Mouse (Mus musculus) thymus, adult 18-20 months (tissue): ENCODE measurements around the gene Shisa8.
"Not testable (repeated sequence)": the region's sequence is repeated elsewhere in the genome, so short reads cannot be mapped to it uniquely, and the experiment has no call there.

ENCODE experiments used
- DNase-seq, 2 experiments: peaks; one replicate each; pipeline ENCODE4 v3.0.0; 2022; ENCODE audit warnings: mixed read lengths in 2 of 2

Shisa8 gene

DNA sequence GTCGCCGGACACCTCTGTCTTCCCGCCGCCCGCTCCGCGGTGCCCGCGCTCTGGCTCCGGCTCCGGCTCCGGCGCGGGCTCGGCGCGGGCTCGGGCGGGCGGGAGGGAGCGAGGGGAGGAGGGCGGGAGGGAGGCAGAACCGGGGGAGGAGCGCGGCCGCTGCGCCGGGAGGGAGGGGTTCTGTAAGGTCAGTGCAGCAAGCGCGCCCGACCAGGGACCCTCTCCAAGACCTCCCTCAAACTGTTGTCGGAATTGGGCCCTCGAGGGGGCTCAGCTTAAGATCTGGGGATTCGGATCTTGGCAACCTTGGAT is at the start of gene Shisa8:
TSS of gene Shisa8 (minus strand) at position 64 of the 312 bp plus-strand sequence.
- no peak for DNase-seq

DNA sequence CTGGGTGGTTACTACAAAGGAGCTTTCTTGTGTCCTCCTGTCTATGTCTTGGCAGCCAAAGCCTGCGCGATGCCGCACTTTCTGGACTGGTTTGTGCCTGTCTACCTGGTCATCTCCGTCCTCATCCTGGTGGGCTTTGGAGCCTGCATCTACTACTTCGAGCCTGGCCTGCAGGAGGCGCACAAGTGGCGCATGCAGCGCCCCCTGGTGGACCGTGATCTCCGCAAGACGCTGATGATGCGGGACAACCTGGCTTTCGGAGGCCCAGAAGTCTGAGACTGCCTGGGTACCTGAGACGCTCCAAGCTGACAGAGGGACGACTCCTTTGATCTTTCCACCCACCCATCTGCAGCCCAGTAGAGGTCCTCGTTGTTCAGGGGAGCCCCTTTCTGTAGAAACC is 46.9 kb upstream of the Shisa8 start:
- peak; percentile 43 to 44 for DNase-seq

DNA sequence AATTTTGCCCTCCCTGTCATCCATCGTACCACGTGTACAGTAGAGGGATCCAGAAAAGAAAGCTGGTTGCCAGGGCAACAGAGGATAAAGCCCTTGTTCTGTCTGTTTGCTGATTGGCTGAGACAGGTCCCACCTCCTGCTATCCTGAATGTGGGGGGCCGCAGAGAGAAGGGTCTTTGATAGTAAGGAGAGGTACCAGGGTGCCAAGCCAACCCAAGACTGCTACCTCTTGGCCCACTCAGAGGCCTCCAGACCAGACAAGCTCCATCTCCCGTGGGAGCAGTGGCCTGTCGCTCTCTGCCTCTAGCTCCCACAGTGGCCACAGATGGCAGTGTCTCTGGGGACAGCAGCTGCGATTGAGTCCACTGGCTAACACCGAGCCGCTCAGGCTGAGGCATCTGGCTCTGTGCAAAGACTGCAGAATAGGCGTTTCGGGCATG is 43.3 kb upstream of the Shisa8 start:
- DNase-seq: no peak

DNA sequence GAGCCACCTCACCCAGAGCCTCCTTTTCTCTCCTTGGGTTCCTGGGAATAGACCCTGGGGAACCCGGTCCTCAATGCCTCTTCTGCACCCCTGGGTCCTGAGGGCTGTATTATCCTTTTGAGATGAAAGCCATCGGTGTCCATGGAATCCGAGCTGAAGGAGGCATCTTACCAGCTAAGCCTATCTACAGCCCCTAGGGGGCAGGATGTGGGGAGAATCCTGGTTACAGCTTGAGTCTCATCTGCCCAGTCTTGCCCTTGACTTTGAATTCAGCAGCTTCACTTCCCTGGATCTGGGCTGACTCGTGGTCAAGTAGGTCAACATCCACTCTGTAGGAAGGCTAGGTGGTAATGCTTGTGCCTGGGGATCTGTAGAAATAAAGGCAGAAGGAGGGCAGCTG is 42.6 kb upstream of the Shisa8 start:
- DNase-seq: no peak

DNA sequence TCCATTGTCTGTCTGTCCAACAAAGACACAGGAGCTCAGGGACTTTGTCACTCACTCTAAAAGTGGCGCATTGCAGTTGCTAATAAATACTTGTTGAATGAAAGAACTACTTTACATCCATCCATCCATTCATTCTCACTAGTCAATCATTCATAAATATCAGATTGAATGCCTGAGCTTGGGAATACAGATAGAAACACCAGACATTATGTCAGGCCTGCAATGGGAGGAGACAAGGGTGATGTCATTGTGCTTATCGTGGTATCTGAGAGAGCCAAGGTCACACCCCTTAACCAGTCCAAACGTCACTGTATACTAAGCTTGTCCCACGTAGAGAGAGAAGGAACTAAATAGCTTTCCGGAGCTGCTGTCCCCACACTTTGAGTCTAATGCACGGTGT is 39.5 kb upstream of the Shisa8 start, which contains the start of gene 1500009C09Rik:
TSS of gene 1500009C09Rik (plus strand) at position 301 of the 400 bp plus-strand sequence.
- no peak for DNase-seq

DNA sequence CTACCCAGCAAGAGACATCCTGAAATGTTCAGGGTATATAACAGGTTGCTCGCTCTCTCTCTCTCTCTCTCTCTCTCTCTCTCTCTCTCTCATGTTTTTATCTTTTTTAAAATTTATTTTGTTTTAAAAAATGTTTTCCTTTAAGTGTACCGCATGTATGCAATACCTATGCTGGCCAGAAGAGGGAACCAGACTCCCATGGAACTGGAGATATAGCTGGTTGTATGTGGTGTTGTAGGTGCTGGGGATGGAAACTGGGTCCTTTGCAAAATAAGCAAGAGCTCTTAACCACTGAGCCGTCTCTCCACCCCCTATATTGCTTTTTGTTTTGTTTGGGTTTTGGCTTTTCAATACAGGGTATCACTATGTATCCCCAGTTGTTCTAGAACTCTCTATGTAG is 39.0 kb upstream of the Shisa8 start:
- DNase-seq: no peak

DNA sequence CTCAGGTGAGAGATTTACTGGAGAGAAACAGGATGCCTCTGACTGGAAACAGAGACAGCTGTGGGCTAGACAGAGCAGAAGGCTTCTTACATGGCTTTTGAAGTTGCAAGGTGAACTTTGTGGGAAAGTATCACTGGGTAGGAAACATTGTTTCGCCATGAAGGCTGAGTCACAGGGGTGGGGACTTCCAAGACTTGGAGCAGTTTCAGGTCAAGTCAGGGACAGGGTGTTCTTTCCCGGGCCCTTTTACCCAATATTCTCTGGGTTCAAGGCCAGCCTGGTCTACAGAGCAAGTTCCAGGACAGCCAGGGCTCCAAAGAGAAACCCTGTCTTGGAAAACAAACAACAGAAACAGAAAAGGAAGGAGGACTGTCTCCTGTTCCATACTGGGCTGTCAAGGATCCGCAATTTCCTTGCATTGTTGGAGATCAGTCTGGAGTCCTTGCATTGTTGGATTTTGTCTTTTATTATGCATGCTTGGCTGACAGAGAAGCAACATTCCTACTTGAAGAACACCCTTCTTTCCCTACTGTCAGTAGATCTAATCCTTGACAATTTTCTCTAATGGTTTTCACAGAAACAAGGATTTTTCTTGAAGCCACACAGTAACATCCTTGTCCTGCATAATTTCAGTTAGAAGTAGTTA is 34.6 kb upstream of the Shisa8 start:
- DNase-seq: no peak

DNA sequence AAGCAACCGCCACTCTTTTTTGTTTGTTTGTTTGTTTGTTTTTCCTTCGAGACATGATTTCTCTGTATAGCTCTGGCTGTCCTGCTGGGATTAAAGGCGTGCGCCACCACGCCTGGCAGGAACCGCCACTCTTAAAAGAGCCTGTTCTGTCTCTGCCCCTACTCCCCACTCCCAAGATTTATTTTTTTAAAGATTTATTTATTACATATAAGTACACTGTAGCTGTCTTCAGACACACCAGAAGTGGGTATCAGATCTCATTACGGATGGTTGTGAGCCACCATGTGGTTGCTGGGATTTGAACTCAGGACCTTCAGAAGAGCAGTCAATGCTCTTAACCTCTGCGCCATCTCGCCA is 32.2 kb upstream of the Shisa8 start:
- DNase-seq: not testable (repeated sequence)

DNA sequence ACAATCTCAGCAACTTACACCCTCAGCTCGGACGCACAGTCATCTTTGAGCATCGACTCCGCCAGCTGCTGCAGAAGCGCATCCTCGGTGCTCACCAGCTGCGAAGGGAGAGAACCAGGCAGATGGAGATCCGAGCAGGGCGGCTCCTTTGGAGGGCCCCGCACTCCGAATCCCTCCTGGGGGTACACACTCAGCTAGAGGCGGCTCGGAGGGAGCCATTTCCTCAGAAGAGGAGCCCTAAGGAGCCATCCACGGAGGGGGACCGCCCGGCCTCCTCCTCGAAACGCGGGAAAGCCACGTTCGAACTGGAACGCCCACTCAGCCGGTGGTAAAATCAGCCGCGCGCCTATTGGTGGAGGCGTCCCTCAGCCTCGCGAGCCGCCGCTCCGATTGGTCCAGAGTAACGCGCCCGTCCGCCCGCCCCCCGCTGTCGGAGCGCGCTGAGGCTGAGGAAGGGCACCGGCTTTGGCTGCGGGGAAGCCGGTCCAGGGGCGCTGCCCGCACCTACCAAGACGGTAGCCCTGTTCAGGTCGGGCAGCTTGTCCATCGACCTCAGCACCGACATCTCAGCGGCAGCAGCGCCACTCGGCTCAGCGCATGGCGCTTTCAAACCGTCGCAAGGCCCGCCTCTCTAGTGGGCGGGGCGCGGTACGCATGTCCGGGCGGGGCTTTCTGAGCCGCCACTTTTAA is 31.6 kb upstream of the Shisa8 start, which contains the start of gene Cenpm:
TSS of gene Cenpm (minus strand) at position 634 of the 690 bp plus-strand sequence.
- DNase-seq: peak; percentile 82 to 86

DNA sequence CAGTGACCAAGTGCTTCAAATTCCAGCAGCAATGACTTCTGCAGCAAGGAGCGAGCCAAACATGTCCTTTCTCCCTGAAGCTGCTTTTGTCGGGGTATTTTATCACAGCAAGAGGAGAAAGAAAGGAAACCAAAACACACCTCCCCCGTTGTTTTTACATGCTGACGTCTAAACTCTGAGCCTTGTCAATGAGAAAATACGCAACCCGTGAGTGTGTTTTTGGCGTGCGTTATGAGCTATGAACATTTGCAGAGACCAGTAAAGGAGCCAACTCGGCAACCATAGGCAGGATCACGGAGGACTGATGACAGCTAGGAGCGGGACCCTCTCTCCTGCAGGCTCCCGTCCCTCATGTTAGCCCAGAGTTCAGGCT is 31.1 kb upstream of the Shisa8 start:
- DNase-seq: no peak

DNA sequence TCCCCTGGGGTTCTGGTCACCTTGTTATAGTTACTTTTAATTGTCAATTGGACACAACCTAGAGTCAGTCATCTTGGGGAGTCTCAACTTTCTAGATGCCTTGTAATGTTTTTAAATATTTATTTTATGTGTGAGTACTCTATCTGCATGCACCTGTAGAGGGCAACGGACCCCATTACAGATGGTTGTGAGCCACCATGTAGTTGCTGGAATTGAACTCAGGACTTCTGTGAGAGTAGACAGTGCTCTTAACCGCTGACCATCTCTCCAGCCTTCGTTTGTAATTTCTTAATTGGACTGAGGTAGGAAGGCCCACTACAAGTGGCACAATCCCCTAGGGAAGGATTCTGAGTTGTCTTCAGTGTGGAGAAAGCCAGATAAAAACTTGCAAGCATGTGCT is 30.7 kb upstream of the Shisa8 start:
- no peak for DNase-seq

DNA sequence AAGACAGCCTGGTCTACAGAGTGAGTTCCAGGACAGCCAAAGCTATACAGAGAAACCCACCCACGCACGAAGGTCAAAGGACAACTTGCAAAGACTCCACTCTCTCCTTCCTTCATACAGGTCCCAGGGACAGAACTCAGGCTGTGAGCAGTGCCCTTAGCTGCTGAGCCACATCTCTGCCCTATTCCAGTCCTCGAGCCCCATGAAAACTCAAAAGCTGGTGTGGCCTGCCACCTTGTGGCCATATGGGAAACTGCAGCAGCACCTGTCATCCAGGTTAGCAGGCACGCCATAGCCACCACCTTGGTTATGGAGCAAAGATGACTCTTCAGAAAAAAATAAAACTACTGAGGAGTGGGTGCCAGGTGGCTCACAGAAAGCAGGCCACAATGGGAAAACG is 23.9 kb upstream of the Shisa8 start:
- DNase-seq: peak; percentile 63

DNA sequence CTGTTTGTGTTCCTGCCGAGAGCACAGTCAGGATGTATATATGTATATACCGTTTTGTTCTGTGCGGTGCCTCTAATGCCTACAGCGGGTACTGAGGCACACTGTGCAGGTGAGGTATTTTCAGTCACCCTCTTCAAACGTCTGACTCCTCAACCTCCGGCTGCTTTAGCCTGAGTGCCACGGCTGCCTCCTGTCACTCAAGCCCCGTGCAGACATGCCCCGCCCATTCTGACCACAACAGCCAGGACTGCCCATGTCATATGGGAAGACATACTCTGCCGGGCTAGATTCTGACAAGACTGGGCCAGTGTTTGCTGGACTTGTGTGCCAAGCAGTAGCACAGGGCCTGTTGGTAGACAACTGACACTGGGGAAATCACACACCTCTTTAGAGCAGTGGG is 23.0 kb upstream of the Shisa8 start:
- DNase-seq: no peak

DNA sequence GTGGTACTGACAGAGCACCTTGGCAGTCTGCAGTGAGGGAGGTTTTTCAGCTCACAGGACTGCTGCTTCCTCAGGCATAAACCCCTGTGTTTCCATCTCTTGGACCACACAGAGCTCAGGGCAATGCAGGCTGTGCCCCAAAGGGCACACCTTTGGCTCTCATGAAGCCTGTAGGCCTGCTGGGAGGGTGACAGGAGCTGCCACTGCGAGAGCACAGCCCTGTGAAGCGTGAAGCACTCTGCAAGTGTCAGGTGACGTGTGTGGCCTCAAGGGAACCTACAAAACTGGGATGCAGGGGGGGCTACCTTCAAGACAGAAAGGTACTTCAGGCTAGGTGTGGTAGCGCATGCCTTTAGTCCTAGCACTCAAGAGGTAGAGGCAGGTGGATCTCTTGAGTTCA is 20.0 kb upstream of the Shisa8 start:
- no peak for DNase-seq

DNA sequence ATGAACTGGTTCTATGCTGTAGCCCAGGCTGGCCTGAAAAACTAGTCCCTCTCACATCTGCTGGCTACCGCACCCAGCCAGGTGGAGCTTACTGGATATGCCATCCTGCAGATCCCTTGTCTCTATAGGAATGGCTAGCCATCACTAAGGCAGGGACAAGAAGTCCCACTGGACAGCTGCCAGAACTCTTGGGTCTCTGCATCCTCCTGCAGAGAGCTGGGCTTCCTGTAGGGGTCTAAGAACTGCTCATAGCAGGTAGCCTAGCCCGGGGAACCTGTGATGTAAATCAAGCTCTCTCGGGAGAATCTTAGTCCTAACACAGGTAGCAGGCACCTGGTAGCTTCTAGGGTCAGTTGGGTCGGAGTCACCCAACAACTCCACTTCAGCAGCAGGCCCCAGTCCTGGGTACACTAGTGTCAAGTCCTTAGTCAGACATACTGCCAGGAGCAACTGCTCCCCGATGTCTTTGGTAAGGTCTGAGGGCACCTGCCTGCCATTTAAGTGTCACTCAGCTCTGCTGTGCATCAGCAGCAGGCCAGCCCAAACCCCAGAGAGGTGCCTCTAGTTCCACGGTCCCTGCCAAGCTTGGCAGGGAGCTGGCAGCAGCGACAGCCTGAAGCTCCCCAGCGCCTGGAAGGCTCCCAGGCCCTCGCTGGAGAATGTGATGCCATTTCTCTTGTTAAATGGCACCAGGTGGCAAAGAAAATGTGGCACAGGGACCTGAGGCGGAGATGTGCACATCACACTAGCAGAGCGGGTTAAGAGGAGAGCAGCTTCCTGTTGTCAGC is 19.2 kb upstream of the Shisa8 start:
- no peak for DNase-seq

DNA sequence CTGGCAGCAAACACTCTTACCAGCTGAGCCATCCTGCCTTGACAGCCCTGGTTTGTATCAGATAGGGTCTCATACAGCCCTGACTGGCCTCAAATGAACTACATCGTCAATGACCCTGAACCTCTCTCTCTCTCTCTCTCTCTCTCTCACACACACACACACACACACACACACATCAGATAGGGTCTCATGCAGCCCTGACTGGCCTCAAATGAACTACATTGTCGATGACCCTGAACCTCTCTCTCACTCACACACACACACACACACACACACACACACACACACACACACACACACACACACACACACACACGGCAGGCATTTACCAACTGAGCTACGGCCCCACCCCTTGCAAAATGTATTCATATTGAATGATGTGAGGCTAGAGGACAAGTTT is 18.5 kb upstream of the Shisa8 start:
- no peak for DNase-seq

DNA sequence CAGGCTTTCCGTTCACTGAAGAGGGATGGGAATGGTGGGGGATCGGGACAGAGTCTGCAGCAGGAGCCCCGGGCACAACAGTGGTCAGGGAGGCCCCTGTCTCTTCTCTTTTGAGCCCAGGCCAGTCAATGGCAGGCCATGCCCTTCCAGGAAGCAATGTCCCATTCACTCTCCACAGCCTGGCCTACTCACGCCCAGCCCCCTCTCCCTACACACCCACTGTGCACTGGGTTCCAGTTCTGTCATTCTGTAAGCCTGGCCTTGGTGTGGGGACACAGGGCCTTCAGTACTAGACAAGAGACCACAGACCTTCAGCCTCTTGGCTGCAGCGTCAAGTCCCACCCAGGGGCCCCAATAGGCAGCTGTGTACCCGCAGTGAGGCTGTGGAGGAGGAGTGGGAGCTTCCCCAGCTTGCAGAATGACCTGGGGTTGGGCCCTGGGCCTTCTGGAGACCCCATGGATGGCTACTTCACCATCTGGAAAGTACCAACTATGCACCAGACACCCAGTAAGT is 17.5 kb upstream of the Shisa8 start:
- DNase-seq: no peak

DNA sequence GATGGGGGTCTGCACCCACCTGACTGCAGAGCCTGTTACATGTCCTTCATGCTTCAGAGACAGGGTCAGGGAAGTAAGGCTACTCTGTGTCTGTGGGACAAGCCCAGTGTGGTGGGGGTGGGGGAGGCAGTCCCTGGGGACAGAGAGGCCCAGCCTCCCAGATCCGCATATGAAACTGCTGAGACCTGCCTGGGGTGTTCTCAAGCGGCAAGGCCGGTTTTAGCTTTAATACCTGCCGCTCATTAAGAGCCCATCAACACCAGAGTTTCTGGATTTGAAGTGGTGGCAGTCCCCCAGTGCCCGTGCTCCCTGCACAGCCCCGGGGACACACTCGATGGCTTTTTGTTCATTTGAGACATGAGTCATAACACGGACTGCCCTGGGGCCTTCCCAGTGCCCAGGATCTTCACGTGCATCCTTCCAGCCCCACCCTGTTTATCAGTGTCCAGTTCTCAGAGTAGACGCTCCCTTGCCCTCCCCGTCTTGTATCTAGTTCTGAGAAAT is 17.0 kb upstream of the Shisa8 start:
- DNase-seq: no peak

DNA sequence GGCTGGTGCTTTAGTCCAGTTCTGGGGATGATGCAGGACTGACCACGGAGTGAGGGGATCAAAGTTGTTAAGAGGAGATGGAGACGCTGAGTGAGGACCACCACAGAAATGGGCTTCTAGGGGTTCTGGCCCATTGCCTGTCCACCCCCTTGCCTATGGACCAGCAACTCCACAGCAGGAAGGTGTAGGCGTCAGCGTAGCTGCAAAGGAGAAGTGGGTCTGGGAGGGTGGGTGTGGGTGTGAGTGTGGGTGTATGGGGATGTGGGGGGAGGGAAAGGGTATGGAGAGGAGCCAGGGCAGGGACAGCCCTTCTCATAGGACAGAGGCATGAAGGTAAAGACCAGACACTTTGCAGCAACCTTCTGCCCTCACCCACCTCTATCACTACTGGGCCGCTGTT is 13.2 kb upstream of the Shisa8 start:
- DNase-seq: no peak

DNA sequence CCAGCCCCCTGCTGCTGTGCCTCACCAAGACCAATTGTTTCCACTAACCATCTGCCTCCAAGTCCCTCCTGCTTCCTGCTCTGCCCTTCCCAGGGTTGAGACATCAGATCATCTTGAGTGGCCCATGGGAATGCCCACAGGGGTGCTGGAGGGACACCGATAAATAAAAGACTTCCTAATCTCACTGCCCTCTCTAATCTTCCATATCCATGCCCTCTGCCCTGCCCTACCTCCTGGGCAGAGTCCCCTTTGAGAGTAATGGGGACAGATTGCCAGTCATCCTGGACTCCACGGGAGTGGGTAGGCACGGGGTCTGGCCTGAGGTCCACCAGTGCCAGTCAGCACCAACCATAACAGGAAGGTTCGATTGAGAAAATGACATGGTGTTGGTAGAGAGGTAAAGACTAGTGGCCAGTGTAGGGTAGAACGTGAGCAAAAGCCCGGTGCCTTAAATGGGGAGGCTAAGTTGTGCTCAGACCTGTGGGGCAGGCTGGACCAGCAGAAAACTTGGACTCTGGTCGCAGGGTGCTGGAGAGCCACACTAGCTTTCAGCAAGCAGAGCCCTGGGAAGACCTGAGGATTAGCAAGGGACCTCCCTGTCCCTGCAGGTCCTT is 12.1 kb upstream of the Shisa8 start:
- no peak for DNase-seq

DNA sequence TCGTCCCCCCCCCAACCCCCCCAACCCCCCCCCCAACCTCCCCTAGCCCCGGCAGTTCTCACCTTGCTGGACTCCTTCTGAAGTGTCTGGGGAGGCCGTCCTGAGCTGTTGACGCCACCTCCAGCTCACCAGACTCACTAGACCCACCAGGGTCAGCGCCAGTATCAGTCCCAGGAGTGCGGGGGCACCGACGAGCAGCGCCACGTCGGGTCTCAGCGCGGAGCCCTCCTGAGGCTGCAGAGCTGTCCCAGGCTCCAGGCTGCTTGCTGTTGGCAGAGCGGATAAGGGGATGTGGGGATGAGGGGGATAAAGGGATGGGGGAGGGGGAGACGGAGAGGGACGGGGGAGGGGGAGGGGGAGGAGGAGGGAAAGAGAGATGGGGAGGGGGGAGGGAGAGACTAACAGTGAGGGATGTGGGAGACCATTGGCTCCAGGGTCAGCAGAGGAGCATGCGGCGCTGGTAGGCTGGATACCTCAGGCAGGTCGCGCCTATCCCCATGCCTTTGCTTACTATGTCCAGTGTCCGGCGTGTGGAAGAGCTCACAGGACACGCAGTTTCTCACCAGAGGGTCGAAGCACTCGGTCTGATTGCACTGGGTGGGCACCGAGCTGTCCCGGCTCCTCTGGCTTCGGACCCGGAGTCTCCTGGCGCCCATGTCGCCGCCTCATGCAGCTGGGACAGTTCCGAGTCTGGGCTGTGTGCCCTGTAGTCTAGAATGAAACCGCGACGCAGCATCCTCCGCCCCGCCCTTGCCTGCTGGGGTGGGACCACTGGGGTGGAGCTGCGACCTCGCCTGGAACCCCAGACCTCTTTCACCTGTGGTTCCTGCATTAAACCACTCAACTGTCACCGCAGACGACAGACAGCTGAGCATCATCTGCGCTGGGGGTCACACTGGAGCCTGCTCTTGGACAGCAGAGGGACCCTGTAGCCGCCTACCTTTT is 11.3 kb upstream of the Shisa8 start, which contains the start of gene Tnfrsf13c:
TSS of gene Tnfrsf13c (minus strand) at position 713 of the 945 bp plus-strand sequence.
- DNase-seq: peak; percentile 45 to 54

DNA sequence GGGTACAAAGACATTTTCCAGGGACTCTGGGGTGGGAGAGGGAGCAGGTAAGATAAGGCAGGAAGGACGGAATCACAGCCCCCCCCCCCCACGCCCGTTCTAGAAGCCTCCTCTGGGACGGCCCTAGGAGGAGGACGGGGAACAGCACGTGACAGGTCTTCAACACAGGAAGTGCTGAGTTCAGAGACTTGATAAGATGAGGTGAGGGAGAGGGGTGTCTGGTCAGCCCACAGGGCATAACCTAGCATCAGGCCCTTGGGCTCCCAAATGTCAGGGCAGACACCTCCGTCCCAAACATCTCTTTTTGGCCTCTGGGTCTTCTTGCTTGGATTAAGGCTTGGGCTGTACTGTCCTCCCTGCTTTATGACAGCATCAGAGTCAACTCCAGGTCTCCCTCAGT is 10.6 kb upstream of the Shisa8 start:
- no peak for DNase-seq
